Mouse (Mus musculus) lung, postnatal 0 days (tissue): Measurements from ENCODE around the gene Srcin1.

Source experiments
- CTCF ChIP-seq: IDR thresholded peaks from 2 replicates; pipeline ENCODE4 v1.5.1; 2016; ENCODE audit warnings: antibody characterized with exemption, mild to moderate bottlenecking
- EP300 ChIP-seq: IDR thresholded peaks from 2 replicates; pipeline ENCODE4 v1.6.1; 2016; ENCODE audit warnings: antibody characterized with exemption, mild to moderate bottlenecking, control low read depth

GRCm38 (mm10) chr11:97502383-97502782 lies 73.6 kb downstream of the Srcin1 start:
- TF ChIP-seq CTCF (no peak), EP300 (no peak)
